Mouse (Mus musculus): ENCODE measurements around the gene Dusp1. TPM values are rescaled to one million over a fixed set of nuclear protein-coding genes. Genes with fewer than 3 reads are reported as not detected.

The Dusp1 gene
- polyA plus RNA-seq, 1 experiment from 2014 or later = 31.5 TPM

- no peaks in the 10 kb centered on the region for H3K9me3 ChIP-seq (replicated peaks; ENCODE audit: low read length)
- WGBS = 85% methylated on average over 5 of the region's 5 CpGs
- DNase-seq (ENCODE audit: low spot score) (no peak), ATAC-seq (replicated peaks; ENCODE audit: low FRiP score, low read depth) (no peak)
- no peak for TF ChIP-seq CTCF (IDR thresholded peaks at IDR 0.05; ENCODE audit: low read depth)
- no peak overlapping the region for H3K27ac ChIP-seq
- H3K4me2 ChIP-seq (ENCODE audit: low read length) = no peak overlapping the region
- H3K36me3 ChIP-seq (ENCODE audit: insufficient read depth, low read length) = no peaks in the 10 kb centered on the region
- no peak overlapping the region for H3K4me3 ChIP-seq (replicated peaks; ENCODE audit: low read depth, low read length)
- peaks cover 56% of the 10 kb centered on the region for H3K4me1 ChIP-seq (replicated peaks; ENCODE audit: insufficient read depth, low read length)
- no peaks in the 10 kb centered on the region for H3K27me3 ChIP-seq (ENCODE audit: insufficient read depth, low read length)
- no peak overlapping the region for H3K9ac ChIP-seq (ENCODE audit: low read depth, low read length)
Observed at GRCm38 (mm10) chr17:26598845-26599244, 36.9 kb upstream of the Dusp1 start.

DNA sequence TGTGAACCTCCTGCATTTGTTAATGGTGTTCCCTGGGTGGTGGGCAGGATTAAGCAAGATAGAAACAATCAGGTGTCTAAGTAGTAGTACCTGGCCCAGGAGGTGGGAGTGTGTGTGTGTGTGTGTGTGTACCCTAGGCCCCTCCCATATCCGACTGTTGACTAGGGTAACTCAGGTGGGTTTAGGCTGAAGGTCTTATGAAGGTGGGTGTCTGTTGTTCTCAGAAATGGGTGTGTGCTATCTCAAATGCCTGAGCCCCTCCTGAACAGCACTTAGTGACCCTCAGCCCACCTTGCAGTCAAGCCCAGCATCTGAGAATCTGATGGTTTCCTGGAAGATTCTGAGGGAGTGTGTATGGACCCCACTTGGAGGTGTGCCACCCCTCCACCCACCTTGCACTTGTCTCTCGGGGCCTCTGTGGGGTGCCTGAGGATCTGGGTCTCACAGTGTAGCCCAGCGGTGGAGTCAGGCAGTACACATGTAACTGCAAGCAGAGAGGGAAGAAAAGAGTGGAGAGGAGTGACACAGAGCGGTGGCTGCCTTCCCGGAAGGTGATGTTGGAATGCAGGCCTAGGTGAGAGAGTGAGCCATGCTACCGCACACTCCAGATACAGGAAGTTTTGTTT, 35.0 kb upstream of the Dusp1 start:
- H3K36me3 ChIP-seq (ENCODE audit: insufficient read depth, low read length) = 0 out of 2 replicates have a peak, but pooled peaks cover 2% of the 10 kb centered on the region
- no peak overlapping the region for H3K9ac ChIP-seq (ENCODE audit: low read depth, low read length)
- peak; percentile 25; the same call in 1 of the 2 replicates for TF ChIP-seq CTCF (IDR thresholded peaks at IDR 0.05; ENCODE audit: low read depth)
- no peaks in the 10 kb centered on the region for H3K27me3 ChIP-seq (ENCODE audit: insufficient read depth, low read length)
- 87% methylated on average over 6 of the region's 6 CpGs for whole genome bisulfite sequencing
- peaks cover 43% of the 10 kb centered on the region for H3K4me1 ChIP-seq (replicated peaks; ENCODE audit: insufficient read depth, low read length)
- H3K4me3 ChIP-seq (replicated peaks; ENCODE audit: low read depth, low read length) = no peak overlapping the region
- DNase-seq (ENCODE audit: low spot score) (no peak), ATAC-seq (replicated peaks; ENCODE audit: low FRiP score, low read depth) (no peak)
- H3K27ac ChIP-seq = peak overlapping the region; percentile 51; the same call in 1 of the 2 replicates
- H3K4me2 ChIP-seq (ENCODE audit: low read length) = no peak overlapping the region
- H3K9me3 ChIP-seq (replicated peaks; ENCODE audit: low read length) = no peaks in the 10 kb centered on the region

DNA sequence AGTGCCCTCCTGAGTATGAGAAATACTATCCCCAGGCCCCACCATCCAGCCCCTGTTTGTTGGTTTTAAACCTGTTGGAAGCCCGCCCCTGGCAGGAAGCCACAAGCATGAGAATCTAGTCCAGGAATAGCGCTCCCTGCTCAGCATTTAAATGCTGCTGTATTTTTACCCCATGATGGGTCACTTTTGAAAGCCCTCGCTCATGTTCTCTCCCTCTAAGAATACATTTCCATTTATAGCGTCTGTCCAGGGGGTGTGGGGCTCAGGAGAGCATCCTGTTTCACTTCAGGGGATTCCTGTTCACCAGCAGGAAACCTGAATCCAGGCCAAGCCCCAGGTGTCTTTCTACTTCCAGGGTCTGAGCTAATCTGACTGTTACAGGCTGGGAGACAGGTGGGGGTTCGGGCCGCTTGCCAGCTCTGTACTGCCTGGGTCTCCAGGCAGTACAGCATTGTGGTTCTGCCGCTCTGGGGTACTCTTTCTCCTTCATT, 34.3 kb upstream of the Dusp1 start:
- no peaks in the 10 kb centered on the region for H3K9me3 ChIP-seq (replicated peaks; ENCODE audit: low read length)
- no peak overlapping the region for H3K4me2 ChIP-seq (ENCODE audit: low read length)
- WGBS = 41% methylated on average over 7 of the region's 7 CpGs
- no peak for ATAC-seq (replicated peaks; ENCODE audit: low FRiP score, low read depth)
- peak overlapping the region; percentile 51 for H3K27ac ChIP-seq
- peak; percentile 56 for DNase-seq (ENCODE audit: low spot score)
- H3K4me3 ChIP-seq (replicated peaks; ENCODE audit: low read depth, low read length) = no peak overlapping the region
- H3K9ac ChIP-seq (ENCODE audit: low read depth, low read length) = no peak overlapping the region; the same call in 1 of the 2 replicates
- TF ChIP-seq CTCF (IDR thresholded peaks at IDR 0.05; ENCODE audit: low read depth) = no peak
- H3K4me1 ChIP-seq (replicated peaks; ENCODE audit: insufficient read depth, low read length) = peaks cover 36% of the 10 kb centered on the region
- H3K27me3 ChIP-seq (ENCODE audit: insufficient read depth, low read length) = no peaks in the 10 kb centered on the region
- H3K36me3 ChIP-seq (ENCODE audit: insufficient read depth, low read length) = 0 out of 2 replicates have a peak, but pooled peaks cover 5% of the 10 kb centered on the region

GRCm38 (mm10) chr17:26595448-26596167, 33.7 kb upstream of the Dusp1 start:
- H3K9ac ChIP-seq (ENCODE audit: low read depth, low read length) = no peak overlapping the region
- H3K27ac ChIP-seq = peak overlapping the region; percentile 51
- H3K4me1 ChIP-seq (replicated peaks; ENCODE audit: insufficient read depth, low read length) = peaks cover 29% of the 10 kb centered on the region
- DNase-seq (ENCODE audit: low spot score) = peak; percentile 64
- H3K36me3 ChIP-seq (ENCODE audit: insufficient read depth, low read length) = 0 out of 2 replicates have a peak, but pooled peaks cover 5% of the 10 kb centered on the region
- WGBS = 36% methylated on average over 7 of the region's 7 CpGs
- no peak overlapping the region for H3K4me2 ChIP-seq (ENCODE audit: low read length)
- H3K4me3 ChIP-seq (replicated peaks; ENCODE audit: low read depth, low read length) = no peak overlapping the region
- H3K9me3 ChIP-seq (replicated peaks; ENCODE audit: low read length) = no peaks in the 10 kb centered on the region
- ATAC-seq (replicated peaks; ENCODE audit: low FRiP score, low read depth) = no peak
- no peaks in the 10 kb centered on the region for H3K27me3 ChIP-seq (ENCODE audit: insufficient read depth, low read length)
- no peak for TF ChIP-seq CTCF (IDR thresholded peaks at IDR 0.05; ENCODE audit: low read depth)

- no peak overlapping the region for H3K4me2 ChIP-seq (ENCODE audit: low read length)
- WGBS = 77% methylated on average over 7 of the region's 7 CpGs
- no peak for DNase-seq (ENCODE audit: low spot score)
- H3K4me1 ChIP-seq (replicated peaks; ENCODE audit: insufficient read depth, low read length) = peaks cover 23% of the 10 kb centered on the region
- no peak overlapping the region for H3K4me3 ChIP-seq (replicated peaks; ENCODE audit: low read depth, low read length)
- no peak for TF ChIP-seq CTCF (IDR thresholded peaks at IDR 0.05; ENCODE audit: low read depth)
- H3K27me3 ChIP-seq (ENCODE audit: insufficient read depth, low read length) = no peaks in the 10 kb centered on the region
- 0 out of 2 replicates have a peak, but pooled peaks cover 5% of the 10 kb centered on the region for H3K36me3 ChIP-seq (ENCODE audit: insufficient read depth, low read length)
- H3K9me3 ChIP-seq (replicated peaks; ENCODE audit: low read length) = no peaks in the 10 kb centered on the region
- H3K9ac ChIP-seq (ENCODE audit: low read depth, low read length) = no peak overlapping the region
- H3K27ac ChIP-seq = peak overlapping the region; percentile 51
- ATAC-seq (replicated peaks; ENCODE audit: low FRiP score, low read depth) = no peak
Observed at GRCm38 (mm10) chr17:26594958-26595357, 33.0 kb upstream of the Dusp1 start.

GRCm38 (mm10) chr17:26594171-26594570, 32.2 kb upstream of the Dusp1 start:
- no peak for DNase-seq (ENCODE audit: low spot score)
- Histone ChIP-seq H3K9me3 (replicated peaks; ENCODE audit: low read length) (no peaks in the 10 kb centered on the region), H3K36me3 (ENCODE audit: insufficient read depth, low read length) (0 out of 2 replicates have a peak, but pooled peaks cover 5% of the 10 kb centered on the region), H3K27ac (peak overlapping the region; percentile 2; the same call in 1 of the 2 replicates), H3K4me2 (ENCODE audit: low read length) (no peak overlapping the region), H3K9ac (ENCODE audit: low read depth, low read length) (no peak overlapping the region), H3K4me3 (replicated peaks; ENCODE audit: low read depth, low read length) (no peak overlapping the region), H3K4me1 (replicated peaks; ENCODE audit: insufficient read depth, low read length) (peaks cover 23% of the 10 kb centered on the region), H3K27me3 (ENCODE audit: insufficient read depth, low read length) (no peaks in the 10 kb centered on the region)
- no peak for TF ChIP-seq CTCF (IDR thresholded peaks at IDR 0.05; ENCODE audit: low read depth)
- 73% methylated on average over 7 of the region's 7 CpGs for whole genome bisulfite sequencing
- no peak for ATAC-seq (replicated peaks; ENCODE audit: low FRiP score, low read depth)

Measured in kidney, postnatal 0 days (tissue).